Mouse (Mus musculus) B cell, adult 2 months (primary cell): ENCODE results near the gene 4930469K13Rik.
A peak's percentile ranks its signal among the peaks of the same experiment; 100 is the strongest.

Experiments used
- DNase-seq, 2 experiments: peaks; one replicate each; pipeline ENCODE4 v3.0.0; 2022

Gene 4930469K13Rik

GRCm38 (mm10) chr11:34078581-34078980 lies 19.8 kb downstream of the 4930469K13Rik start:
- DNase-seq = no peak

- no peak for DNase-seq
Observed at GRCm38 (mm10) chr11:34077870-34078269, 20.5 kb downstream of the 4930469K13Rik start.

GRCm38 (mm10) chr11:34073776-34074175 lies 24.6 kb downstream of the 4930469K13Rik start:
- DNase-seq = peak; percentile 58 to 60

GRCm38 (mm10) chr11:34072309-34072708 lies 26.0 kb downstream of the 4930469K13Rik start:
- DNase-seq = no peak

- DNase-seq = no peak
Observed at GRCm38 (mm10) chr11:34070596-34070995, 27.8 kb downstream of the 4930469K13Rik start.

GRCm38 (mm10) chr11:34063702-34064485 lies 34.5 kb downstream of the 4930469K13Rik start:
- peak; percentile 20 to 24 for DNase-seq

GRCm38 (mm10) chr11:34063257-34063656 lies 35.1 kb downstream of the 4930469K13Rik start:
- no peak for DNase-seq

- DNase-seq = no peak
Observed at GRCm38 (mm10) chr11:34061740-34062139, 36.6 kb downstream of the 4930469K13Rik start.

GRCm38 (mm10) chr11:34058960-34059359 lies 39.4 kb downstream of the 4930469K13Rik start:
- DNase-seq = no peak

GRCm38 (mm10) chr11:34058332-34058731 lies 40.0 kb downstream of the 4930469K13Rik start:
- no peak for DNase-seq

- no peak for DNase-seq
Observed at GRCm38 (mm10) chr11:34056715-34057114, 41.6 kb downstream of the 4930469K13Rik start.

- DNase-seq = no peak
Observed at GRCm38 (mm10) chr11:34054031-34054727, 44.2 kb downstream of the 4930469K13Rik start.

- DNase-seq = no peak
Observed at GRCm38 (mm10) chr11:34053031-34053818, 45.1 kb downstream of the 4930469K13Rik start.

- DNase-seq = no peak
Observed at GRCm38 (mm10) chr11:34050643-34051042, 47.7 kb downstream of the 4930469K13Rik start.

- no peak for DNase-seq
Observed at GRCm38 (mm10) chr11:34050063-34050462, 48.3 kb downstream of the 4930469K13Rik start.

- no peak for DNase-seq
Observed at GRCm38 (mm10) chr11:34049125-34049379, 49.3 kb downstream of the 4930469K13Rik start.

- DNase-seq = no peak
Observed at GRCm38 (mm10) chr11:34048375-34049124, 49.8 kb downstream of the 4930469K13Rik start.

GRCm38 (mm10) chr11:34047542-34047937 lies 50.8 kb downstream of the 4930469K13Rik start:
- DNase-seq = no peak

- DNase-seq = no peak
Observed at GRCm38 (mm10) chr11:34046767-34047541, 51.4 kb downstream of the 4930469K13Rik start, which contains the start of gene Lcp2. Lcp2 (plus strand) TSS chr11:34046920.

- no peak for DNase-seq
Observed at GRCm38 (mm10) chr11:34042808-34043207, 55.5 kb downstream of the 4930469K13Rik start.

- DNase-seq = no peak
Observed at GRCm38 (mm10) chr11:34040061-34040460, 58.3 kb downstream of the 4930469K13Rik start.
